Mouse (Mus musculus): ENCODE measurements at regions not wholly inside any gene's neighbourhood (a gene's known extent, or its start where the extent isn't known, plus 50 kb on each side); places are given as distances from the start of the nearest gene placed in this dataset.

GRCm38 (mm10) chr13:5769283-5770260, 91.7 kb upstream of the Klf6 start:
- no peak for DNase-seq (ENCODE audit: low spot score in 2 of 2)

GRCm38 (mm10) chr13:5773811-5774210, 87.5 kb upstream of the Klf6 start:
- DNase-seq (ENCODE audit: low spot score in 2 of 2) = no peak

- peak in 1 of 2 experiments; percentile 6 for DNase-seq (ENCODE audit: low spot score in 2 of 2)
These were observed 82.7 kb upstream of the Klf6 start for GRCm38 (mm10) chr13:5778443-5779171.

GRCm38 (mm10) chr13:5779410-5779809, 81.9 kb upstream of the Klf6 start:
- DNase-seq (ENCODE audit: low spot score in 2 of 2) = no peak

GRCm38 (mm10) chr13:5782540-5782939, 78.7 kb upstream of the Klf6 start:
- DNase-seq (ENCODE audit: low spot score in 2 of 2) = no peak

- no peak for DNase-seq (ENCODE audit: low spot score in 2 of 2)
These were observed 74.2 kb upstream of the Klf6 start for GRCm38 (mm10) chr13:5787114-5787513.

GRCm38 (mm10) chr13:5789302-5789701, 72.0 kb upstream of the Klf6 start:
- DNase-seq (ENCODE audit: low spot score in 2 of 2) = no peak

- DNase-seq (ENCODE audit: low spot score in 2 of 2) = no peak
These were observed 59.2 kb upstream of the Klf6 start for GRCm38 (mm10) chr13:5802079-5802478.

GRCm38 (mm10) chr13:5802826-5803225, 58.5 kb upstream of the Klf6 start:
- DNase-seq (ENCODE audit: low spot score in 2 of 2) = no peak

GRCm38 (mm10) chr13:5803540-5804380, 57.5 kb upstream of the Klf6 start:
- no peak for DNase-seq (ENCODE audit: low spot score in 2 of 2)

- DNase-seq (ENCODE audit: low spot score in 2 of 2) = no peak
These were observed 56.8 kb upstream of the Klf6 start for GRCm38 (mm10) chr13:5804381-5804941.

GRCm38 (mm10) chr13:5808380-5808779, 52.9 kb upstream of the Klf6 start:
- no peak for DNase-seq (ENCODE audit: low spot score in 2 of 2)

Measured in thymus, postnatal 10 days (tissue).